Mouse (Mus musculus) right cerebral cortex, postnatal 36 days (tissue): Measurements from ENCODE around the gene Pla2g5.
A peak's percentile ranks its signal among the peaks of the same experiment; 100 is the strongest.
"Not testable (repeated sequence)": the region's sequence is repeated elsewhere in the genome, so short reads cannot be mapped to it uniquely, and the experiment has no call there.

ENCODE experiments used
- DNase-seq, 2 experiments: peaks; one replicate each; pipeline ENCODE4 v3.0.0; 2022; ENCODE audit warnings: low spot score in 2 of 2, mixed read lengths in 1 of 2

Gene Pla2g5

DNA sequence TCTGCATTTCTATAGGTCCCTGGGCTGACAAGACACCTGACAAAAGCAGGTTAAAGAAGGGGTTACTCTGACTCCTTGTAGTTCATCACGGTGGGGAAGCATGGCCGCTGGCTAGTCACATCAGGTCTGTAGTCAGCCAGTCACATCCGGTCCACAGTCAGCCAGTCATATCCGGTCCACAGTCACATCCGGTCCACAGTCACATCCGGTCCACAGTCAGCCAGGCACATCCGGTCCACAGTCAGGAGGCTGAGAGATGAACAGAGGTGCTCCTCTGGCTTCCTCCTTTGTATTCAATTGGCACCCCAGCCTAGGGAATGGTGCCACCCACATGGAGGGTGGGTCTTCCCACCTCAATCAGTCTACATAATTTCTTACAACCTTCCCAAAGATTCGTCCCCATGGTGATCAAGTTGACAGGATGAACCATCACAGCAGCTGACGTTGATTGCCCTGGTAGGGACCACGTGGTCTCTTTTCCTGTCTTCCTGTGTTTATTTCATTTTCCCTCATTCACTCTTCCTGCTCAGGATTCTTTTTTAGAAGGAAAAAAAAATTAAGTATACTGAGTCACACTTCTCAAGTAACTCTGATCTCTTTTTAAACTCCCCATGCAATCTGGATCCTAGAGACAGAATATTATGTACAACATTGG is at the start of gene Pla2g5:
Gene Pla2g5 (minus strand): TSS at position 139 of the 655 bp plus-strand sequence.
- DNase-seq: no peak

- DNase-seq: no peak
Observed at GRCm38 (mm10) chr4:138905624-138906337, 42.5 kb upstream of the Pla2g5 start.

DNA sequence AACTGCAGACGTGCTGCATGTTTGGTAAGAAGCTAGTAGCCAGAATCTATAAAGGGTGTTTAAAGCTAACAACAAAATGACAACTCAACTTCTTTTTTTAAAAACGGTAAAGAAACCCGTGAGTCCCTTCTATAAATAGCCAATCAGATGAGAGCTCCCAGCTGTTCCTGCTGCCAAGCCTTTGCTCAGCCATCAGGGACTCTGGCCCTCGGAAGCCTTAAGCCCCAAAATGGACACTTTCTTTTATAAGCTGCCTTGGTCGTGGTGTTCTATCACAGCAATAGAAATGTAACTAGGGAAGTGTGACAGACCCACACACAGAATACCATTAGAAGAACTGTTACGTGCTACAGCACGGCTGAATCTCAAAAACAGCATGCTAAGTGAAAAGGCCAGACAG is 36.1 kb upstream of the Pla2g5 start:
- peak in 1 of 2 experiments; percentile 53 for DNase-seq

GRCm38 (mm10) chr4:138893789-138894188 is 30.5 kb upstream of the Pla2g5 start:
- DNase-seq: not testable (repeated sequence)

GRCm38 (mm10) chr4:138892655-138893054 is 29.4 kb upstream of the Pla2g5 start:
- DNase-seq: no peak

DNA sequence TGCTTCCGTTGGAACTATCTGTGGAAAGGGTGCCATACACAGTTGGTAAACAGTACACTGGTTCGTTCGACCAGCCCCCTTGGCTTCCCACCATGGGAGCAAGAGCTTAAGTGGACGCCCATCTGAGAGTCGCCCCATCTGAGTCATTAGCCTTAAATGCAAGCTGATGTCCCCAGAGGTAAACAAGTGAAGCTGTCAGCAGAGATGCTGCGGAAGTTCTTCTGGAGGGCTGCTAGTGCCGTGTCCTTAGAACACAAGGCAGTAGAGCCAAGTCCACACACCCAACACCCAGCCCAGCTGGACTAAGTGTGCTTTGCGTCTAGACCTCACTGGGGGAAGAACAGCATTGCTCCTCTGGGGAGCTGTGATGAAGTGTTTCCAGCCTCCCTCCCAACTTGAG is 26.4 kb upstream of the Pla2g5 start:
- no peak for DNase-seq

DNA sequence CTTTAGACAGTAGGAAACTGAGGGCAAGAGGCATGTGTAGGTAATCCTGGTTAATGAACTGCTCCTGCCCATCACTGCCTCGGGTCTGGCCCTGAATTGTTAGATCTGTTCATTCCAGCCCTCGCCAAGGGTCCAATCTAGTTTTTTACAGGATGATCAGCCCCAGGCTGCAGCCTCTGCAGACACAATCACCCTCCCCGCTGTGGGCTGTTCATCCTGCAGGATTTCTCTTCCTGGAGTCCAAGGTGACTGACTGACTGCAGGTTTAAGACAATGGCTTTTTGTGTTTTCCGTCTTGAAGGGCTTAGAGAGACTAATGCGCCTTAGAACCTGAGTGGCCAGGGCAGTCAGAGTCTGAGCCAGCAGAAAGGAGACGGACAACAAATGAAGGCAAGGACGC is 25.9 kb upstream of the Pla2g5 start:
- no peak for DNase-seq

DNA sequence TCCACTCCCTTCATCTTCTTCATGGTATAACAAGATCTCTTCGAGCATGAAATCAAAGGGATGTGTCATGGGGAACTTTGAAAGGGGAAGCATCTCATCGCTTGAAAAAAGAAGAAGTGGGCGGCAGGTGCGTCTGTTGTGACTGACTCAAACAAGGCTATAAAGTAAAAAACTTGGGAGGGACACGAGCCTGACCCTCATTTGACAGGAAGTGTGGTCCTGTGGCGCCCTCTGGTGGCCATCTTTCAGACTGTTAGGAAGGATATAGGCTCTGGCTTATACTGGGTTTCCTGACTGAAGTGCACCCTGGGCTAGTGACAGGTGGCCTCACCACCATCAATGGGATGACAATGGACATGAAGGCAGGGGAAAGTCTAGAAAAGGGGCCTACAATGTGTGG is 21.0 kb upstream of the Pla2g5 start:
- peak; percentile 72 to 76 for DNase-seq

DNA sequence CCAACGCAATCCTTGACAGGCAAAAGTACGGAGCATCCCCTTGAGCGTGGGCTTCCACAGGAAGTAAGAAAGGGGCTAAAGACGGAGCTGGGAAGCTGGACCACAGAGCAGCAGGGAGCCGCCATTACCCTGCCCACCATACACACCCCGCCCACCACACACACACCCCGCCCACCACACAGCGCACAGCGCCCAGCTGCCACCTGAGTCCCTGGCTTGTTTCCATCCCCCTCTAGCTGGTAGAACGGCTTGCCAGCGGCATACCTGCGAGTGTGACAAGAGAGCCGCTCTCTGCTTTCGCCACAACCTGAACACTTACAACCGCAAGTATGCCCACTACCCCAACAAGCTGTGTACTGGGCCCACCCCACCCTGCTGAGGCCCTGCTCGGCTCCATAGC is 18.9 kb upstream of the Pla2g5 start:
- DNase-seq: peak; percentile 45 to 51

- no peak for DNase-seq
Observed at GRCm38 (mm10) chr4:138880811-138881584, 17.7 kb upstream of the Pla2g5 start.

DNA sequence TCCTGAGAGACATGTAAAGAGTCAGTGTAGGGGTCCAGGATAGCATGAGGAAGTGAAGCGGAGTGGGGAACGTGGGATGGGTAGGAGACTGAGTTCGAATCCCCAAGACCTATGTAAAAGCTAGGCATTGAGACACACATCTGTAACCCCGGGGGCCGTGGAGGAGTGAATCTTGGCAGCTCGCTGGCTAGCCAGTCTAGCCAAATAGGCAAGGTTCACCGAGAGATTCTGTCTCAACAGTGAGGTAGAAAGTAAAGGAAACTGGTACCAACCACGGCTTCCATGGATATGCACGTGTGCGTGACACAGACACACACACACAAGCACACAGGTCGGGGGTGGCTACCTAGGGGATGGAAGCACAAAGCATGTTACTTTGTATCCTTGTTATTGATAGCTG is 16.5 kb upstream of the Pla2g5 start:
- no peak for DNase-seq

GRCm38 (mm10) chr4:138878783-138879182 is 15.5 kb upstream of the Pla2g5 start:
- no peak for DNase-seq

GRCm38 (mm10) chr4:138877731-138878130 is 14.4 kb upstream of the Pla2g5 start, which contains the start of gene Pla2g2e:
Gene Pla2g2e, plus strand, starts transcription at chr4:138877942.
- no peak for DNase-seq

- DNase-seq: no peak
Observed at GRCm38 (mm10) chr4:138875986-138876385, 12.7 kb upstream of the Pla2g5 start.

DNA sequence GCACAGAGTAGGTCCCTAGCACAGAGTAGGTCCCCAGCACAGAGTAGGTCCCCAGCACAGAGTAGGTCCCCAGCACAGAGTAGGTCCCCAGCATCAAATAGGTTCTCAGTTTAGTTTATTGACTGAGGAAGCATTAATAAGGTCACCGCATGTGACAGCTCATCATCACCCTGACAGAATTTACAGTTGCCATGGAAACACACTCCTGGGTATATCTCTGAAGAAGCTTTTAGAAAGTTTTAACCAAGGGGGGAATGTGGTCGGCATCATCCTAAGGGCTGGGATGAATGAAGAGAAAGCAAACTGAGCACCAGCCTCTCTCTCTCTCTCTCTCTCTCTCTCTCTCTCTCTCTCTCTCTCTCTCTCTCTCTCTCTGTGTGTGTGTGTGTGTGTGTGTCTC is 12.0 kb upstream of the Pla2g5 start:
- DNase-seq: not testable (repeated sequence)

DNA sequence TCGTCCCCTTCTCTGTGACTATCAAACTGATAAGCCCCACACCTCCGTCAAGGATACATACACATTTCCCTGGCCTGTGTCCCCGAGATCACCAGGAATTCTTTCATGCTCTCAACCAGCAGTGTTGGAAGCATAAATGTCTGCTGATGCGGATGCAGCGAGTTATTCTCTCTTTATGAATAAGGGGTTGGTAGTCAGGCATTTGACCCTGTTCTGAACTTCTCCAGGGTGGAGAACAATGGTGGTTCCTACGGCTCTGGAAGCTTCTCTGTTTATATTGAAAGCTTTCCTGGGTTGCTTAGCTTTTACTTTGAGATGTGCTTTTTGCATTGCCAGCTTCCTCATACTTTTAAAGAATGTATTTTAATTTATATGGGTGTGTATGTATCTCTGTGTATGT is 10.6 kb upstream of the Pla2g5 start, which contains the start of gene Gm13030:
Gene Gm13030 (minus strand): TSS at position 101 of the 400 bp plus-strand sequence.
- no peak for DNase-seq

GRCm38 (mm10) chr4:138868666-138869065 is 5.4 kb upstream of the Pla2g5 start:
- DNase-seq: no peak

- DNase-seq: peak; percentile 52 to 65
Observed at GRCm38 (mm10) chr4:138866413-138866812, 3.1 kb upstream of the Pla2g5 start.

DNA sequence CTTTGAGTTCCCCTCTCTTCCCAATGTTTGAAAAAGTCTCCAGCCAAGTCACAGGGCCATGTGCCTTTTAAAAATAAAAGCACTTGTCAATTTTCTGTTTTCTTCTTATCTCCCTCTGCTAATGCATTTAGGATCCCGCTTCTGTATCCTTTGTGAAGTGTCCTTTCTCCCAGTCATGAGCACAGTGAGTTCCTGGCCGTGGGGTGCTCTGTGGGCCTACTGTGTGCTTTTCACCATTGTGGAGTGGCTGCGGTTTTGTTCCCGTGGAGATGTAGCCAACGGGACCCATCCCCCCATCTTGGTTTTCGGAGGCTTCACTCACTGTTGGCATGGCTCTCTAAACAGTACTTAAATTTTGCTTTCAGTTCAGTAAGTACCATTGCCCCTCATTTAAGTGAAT is 2.7 kb upstream of the Pla2g5 start:
- no peak for DNase-seq

DNA sequence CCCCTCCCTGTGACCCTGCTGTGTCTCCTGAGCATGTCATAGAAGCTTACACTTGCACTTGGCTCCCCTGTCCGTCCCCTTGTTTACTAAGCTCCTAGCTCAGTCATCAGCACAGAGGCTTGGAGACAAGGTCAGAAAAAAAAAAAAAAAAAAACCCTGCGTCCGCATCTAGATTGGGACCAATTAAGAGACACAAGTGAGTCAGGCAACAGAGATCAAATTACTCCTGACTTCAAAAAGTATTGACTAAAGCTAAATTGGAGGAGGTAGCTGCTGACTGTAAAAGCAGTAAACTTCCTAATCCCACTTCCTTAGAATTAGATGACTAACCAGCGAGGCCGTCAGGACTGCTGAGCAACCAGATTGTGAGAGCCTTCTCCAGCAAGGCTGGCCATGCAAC is 1.8 kb upstream of the Pla2g5 start:
- DNase-seq: no peak

- peak in 1 of 2 experiments; percentile 73 for DNase-seq
Observed at GRCm38 (mm10) chr4:138859728-138860127, 3.6 kb downstream of the Pla2g5 start.

- DNase-seq: no peak
Observed at GRCm38 (mm10) chr4:138859245-138859644, 4.0 kb downstream of the Pla2g5 start.
